Mouse (Mus musculus) gastrocnemius, adult 18-20 months (tissue): ENCODE data around the gene Gm21885. TPM values are rescaled to one million over a fixed set of nuclear protein-coding genes. Genes with fewer than 3 reads are reported as not detected.
"Not testable (repeated sequence)": the region's sequence is repeated elsewhere in the genome, so short reads cannot be mapped to it uniquely, and the experiment has no call there.

ENCODE experiments used
- DNase-seq: peaks from one replicate; pipeline ENCODE4 v3.0.0; 2021; ENCODE audit warnings: low spot score
- long read RNA-seq, 2 experiments: library from polyadenylated mRNA; stranded (forward); transcript quantifications; one replicate each; pipeline ENCODE4 v2.0.0; 2021
- total RNA-seq, 2 experiments: library from RNA; stranded (reverse); gene quantifications; 2 replicates each; pipeline ENCODE4 v1.2.3; 2021

Gm21885 gene
- not detected for total RNA-seq
- long read RNA-seq, experiment 1: 0 reads
- long read RNA-seq, experiment 2: 0 reads

DNA sequence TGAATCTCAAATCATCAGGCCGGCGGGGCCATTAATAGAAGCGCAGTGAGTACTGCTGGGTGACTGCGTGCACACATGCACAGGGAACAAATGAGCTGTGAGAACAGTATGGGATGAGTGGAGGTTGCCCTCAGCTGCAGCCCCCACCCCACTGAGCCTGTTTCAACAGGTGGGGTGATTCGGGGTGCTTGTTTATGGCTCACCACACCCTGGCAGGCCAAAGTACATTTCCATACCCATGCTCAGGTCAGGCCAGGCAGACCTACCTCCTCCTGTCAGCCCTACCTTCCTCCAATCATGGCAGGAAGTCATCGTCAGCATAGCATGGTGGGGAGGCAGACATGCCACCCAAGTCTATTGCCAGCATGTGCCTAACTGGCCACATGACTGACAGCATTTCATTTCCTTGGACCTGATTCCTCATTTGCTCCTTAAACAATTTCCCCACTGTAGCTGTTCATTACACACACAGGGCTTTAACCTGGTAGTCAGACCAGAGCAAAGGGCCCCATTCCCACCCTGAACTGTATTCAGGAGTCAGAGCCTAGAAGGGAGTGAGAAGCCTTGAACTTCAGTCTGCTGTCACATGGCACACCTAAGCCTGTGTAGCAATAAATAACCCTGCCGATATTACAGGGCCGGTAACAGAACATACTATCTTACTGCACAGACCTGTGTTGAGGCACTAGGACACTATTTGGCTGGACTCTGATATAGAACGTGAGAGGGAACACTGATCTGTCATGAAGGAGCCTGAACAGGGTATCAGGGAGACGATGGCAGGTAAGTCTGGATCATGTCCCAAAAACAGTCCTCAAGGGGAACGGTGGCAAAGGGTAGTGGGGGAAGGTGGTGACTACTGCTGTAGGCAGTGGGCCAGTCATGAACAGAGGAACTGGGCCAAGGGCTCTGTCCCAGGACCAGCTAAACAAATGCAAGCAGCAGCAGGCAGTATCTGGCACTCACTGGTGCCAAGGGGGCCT lies at the start of gene Gm21885:
Gm21885 (plus strand) TSS at position 675 of the 983 bp plus-strand sequence.
- DNase-seq: no peak

DNA sequence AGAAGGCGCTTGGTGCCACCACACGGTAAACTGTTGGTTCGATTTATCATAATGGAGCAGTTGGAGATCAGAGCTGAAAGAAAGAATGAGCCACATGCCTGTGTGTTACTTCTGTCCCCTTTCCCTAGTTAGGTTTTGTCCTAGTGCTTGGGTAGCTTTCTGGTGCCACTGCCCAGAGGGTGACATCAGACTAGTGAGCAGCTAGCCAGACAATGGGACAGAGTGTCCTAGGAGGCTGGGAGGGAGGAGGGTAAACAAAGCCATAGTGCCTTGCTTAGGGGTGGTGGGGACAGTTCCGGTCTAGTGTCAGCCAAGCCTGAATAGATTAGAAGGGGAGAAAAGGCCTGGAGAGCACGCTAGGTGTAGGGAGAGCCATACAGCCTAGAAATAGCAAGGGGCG lies 48.3 kb upstream of the Gm21885 start:
- no peak for DNase-seq

DNA sequence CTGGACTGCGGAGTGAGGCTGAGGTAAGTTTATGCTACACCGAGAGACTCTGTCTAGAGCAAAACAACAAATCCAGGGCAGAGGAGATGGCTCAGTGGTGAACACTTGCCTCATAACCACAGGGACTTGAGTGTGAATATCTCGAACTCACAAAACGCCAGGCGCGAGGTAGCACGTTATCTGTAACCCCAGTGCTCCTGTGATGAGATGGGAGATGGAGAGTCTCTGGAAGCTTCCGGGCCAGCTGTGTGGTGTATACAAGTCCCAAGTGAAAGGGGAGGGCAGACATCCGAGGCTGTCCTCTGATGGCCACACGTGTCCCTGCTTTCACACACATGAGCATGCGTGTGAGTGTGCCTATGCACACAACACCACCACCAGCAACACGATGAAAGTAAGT lies 47.3 kb upstream of the Gm21885 start:
- DNase-seq: no peak

DNA sequence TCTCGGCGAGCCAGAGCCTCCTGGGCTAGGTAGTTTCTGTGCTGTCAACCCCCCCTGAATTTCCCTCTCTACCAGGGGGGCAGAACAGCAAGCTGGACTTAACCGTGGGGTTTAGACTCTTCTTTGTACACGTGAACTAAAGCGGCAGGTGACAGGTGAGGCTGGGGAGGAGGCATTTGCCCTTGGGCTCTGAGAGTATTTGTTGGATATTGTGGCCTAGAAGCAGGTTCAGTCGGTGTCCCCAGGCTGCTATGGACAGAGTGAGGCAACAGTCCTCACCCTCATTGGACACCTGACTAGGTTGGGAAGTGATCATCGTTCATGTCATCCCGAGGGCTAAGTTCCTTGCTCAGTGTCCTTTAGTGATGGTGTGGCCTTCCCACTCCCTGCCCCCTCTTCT lies 46.8 kb upstream of the Gm21885 start:
- no peak for DNase-seq

DNA sequence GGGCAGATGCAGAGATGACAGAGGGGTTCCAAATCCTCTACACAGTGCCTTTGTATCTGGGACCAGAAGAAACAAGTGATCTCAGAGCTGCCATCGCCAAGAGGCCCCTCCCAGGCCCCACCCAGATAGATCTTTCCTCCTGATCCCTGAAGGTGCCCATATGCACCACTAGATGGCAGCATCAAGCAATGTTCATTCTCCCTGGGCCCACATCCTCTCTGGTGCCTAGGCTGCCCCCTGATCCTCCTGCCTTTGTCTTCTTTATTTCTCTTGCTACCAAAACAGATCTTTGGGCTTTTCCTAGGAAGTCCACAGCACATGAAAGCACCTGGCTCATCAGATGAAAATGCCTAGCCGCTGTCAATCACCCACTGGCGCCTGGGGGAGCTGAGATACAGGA lies 45.6 kb upstream of the Gm21885 start:
- DNase-seq: peak; percentile 81

DNA sequence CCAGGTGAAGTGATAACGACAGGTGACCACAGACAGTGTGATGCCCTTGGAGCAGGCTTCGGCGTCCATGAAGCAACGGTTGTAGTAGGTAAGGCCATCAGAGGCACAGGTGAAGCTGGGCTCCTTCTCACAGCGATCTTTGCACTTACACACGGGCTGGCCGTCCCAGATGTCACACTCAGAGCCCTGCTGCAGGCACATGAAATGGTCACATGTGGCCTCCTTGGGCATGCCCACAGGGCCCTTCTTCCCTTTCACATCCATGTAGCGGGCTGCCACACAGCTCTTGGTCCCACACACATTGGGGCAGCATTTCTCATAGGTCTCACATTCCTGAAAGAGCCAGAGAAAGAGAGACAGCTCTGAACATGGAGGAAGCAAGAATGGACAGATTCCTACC lies 42.9 kb upstream of the Gm21885 start:
- no peak for DNase-seq

DNA sequence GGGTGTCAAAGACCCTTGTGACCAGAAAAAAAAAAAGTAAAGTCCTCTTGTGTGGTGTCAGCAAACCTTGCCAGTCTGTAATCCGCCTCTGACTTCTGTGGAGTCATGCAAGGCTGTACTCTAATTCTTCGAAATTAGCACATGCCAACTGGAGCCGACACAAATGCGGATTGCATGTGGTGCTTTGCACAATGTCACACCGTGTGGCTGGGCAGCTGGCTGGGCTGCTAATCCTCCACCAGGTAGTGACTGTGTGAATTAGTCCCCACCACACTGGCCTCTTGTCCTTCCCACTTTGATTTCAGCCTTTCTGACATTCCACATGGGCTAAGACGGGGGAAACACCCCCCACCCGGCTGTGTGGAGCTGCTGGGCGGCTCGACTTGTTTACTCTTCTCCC lies 42.0 kb upstream of the Gm21885 start:
- no peak for DNase-seq

DNA sequence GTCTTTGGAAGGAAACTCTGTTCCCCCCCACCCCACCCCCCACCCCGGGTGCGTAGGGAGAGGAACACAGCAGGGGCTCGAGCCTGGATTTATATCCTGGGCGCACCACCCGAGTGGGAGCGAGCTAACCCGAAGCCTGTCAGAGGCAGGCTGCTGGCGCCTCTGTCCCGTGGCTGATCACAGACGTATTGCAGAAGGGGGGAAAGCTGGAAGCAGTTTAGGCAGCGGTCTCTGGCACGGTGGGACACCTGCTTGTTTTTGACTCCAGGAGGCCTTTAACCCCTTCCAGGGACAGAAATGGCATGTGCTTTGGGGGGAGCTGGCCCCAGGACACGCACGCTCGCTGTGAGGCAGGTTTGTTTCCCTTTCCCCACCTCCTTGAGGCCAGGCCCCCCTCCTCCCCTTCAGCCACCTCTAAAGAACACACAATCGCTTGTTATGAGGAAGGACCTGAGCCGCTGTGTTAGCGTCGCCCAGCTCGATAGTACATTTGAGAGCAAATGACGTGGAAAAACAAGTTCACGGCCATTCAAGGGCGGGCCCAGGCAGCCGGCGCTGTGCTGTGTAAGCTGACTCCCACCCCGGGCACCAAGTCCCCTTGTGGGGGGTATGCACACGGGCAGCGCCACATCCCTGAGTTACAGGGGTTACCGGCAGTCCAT lies 38.8 kb upstream of the Gm21885 start:
- DNase-seq: peak; percentile 37

DNA sequence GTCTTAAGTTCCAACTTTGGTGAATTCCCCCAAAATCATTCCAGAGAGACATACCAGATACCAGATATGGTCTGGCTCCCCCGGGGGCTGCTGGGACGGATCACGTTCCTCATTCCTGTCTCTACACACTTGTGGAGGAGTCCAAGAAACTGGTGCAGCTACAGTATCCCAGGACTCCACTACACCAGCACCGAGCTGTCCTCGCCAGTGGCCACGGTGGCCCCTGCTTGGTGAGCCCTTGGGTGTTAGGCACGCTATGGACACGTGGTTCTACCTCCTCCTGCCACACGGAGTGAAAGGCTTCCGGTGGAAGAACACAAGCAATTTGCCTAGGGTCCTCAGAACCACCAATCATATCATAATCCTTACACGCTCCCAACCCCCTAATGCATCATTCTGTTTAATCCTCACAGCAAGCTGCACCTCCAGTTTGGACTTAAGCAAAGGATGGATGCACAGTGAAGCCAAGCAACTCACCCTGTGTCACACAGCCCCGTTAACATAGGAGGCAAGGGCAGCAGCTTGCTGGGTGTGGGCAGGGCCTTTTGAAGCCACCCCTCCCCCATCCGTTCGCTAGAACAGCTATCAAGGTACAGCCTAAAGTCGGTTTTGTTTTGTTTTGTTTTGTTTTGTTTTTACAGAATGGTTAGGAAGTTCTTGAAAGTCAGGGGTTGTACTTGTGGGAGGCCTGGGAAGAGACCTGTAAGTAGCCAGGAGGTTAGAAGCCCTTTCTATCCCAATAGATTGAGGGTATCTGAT lies 38.1 kb upstream of the Gm21885 start:
- peak; percentile 43 for DNase-seq

DNA sequence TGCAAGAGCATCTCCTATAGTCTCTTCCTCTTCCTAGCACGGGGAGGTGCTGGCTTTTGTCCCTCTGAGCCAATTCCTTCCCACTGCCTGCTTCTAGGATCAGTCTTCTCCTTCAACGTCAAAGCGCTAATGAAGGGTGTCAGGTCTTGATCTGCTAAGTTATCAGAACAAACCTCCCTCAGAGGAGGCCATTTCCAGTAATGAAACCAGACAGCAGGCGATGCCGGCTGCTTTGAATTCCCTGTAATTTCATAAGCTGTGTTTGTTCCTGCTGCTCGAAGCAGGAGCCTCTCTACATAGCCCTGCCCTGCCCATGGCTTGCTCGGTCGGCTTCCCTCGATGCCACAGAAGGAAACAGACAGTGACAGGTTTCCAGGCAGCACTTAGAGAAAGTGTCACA lies 37.3 kb upstream of the Gm21885 start:
- no peak for DNase-seq

DNA sequence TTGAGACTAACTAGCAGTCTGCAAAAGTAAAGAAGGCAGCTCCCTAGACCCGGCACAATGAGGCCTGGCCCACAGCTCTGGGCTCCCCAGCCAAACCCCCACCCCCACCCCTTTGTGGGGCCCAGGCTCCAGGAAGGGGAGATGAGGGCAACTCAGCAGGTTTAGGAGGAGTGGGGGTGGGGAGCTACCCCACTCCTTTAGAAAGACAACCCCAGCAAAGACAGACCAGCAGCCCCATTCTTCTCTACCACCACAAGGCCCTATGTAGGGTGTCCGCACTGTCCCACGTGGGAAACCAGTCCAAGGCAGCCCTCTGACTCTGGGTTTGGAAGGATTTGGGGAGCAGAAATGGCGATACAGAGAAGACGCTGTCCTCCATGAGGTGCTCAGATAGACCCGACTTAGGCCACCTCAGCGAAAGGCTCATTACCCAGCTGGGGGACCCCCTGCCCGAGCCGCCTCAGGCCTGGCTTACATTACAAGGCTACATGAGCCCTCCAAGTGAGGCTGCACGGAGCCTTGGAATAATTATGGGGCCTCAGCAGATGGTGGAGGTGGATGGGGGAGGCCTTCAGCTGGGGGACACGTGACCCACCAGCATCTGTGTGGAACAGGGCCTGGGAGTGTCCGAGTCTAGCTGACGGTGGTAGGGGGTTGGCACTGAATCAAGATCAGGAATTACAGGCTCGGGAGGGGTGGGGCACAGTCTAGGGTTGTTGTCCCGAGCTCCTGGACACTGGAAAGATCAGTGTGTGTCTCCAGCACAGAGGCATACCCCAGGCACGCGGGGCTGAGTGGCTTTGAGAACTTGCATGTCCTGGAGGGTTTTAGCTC lies 35.5 kb upstream of the Gm21885 start, which contains the start of gene Wfikkn2:
Wfikkn2 (minus strand) TSS at position 51 of the 834 bp plus-strand sequence.
- DNase-seq: no peak

DNA sequence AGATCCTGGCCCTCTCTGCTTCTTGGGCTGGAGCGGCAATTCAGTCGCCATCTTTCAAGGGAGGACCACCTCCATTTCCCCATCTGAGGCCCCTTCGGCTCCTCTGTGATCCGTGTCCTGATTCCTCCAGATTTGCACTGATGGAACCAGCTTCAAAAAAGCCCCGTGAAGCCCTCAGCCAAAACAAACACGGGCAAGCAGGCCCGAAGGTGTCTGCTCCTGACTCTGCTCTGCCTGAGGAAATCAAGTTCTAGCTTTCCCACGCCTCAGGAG lies 34.9 kb upstream of the Gm21885 start:
- DNase-seq: no peak

DNA sequence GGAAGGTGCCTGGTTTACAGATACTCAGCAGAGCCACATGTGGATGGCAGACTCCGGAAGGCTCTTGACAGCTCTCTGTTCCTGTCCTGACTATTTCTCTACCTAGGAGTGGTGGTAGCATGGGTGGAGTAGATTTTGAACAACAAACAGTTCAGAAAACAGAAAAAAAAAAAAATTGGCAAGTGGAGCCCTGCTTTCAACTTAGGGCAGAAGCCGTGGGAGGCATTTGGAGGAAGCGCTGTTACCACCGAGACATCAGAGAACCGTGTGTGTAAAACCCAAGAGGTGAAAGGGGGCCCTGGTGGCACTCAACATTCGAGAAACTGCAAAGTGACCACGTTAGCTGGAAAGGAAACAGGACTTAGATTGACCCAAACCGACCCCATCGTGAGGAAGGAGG lies 28.5 kb upstream of the Gm21885 start:
- DNase-seq: no peak

DNA sequence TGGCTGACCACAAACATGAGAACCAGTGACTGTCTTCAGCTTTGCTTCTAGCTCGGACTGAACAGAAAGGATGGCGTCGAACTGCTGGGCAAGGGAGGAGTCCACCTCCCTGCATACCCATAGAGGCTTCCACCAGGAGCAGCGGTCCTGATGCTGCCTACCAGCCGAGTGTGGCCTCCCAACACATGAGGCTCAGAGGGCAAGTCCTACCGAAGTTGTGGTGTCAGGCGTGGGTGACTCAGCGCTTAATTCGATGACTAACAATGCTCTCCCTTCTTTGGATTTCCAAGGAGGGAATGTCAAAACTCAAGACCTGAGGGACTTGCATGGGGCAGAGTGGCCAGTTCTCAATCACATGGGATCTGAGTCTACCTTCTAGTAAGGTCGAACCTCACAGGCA lies 28.0 kb upstream of the Gm21885 start:
- no peak for DNase-seq

DNA sequence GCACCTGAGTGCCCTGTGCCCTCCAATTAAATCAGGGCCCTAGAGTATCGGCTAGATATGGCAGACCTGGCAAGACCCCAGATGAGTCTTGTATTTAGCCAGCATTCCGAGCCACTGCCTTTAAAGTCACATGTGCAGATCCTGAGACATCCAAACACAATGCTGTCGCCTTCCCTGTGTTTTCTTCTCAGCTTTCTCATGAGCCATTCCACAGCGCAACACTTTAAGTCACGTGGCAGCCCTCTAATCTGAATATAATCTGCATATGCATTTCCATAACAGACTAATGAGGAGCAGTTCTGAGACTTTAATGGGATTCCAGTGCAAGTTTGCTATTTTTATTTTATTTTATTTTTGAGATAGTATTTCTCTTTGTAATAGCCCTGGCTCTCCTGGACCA lies 25.9 kb upstream of the Gm21885 start:
- no peak for DNase-seq

DNA sequence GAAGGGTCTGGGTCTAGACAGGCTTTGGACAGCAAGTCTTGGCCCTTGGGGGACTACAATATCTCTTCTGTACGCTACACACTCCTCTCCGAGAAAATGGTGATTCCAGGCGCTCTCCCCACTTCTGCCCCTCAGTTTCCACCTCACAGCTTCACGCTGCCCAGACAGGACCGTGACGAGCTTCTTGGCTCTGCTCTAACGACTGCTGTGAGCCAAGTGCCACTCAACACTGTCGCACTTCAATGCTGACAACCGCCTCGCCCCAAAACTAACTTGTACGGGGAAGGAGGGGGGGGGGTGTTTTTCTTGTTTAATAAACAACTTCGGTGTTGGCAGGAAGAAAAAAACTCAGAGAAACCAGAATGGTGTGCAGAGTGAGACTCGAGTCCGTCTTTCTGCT lies 23.7 kb upstream of the Gm21885 start:
- no peak for DNase-seq

DNA sequence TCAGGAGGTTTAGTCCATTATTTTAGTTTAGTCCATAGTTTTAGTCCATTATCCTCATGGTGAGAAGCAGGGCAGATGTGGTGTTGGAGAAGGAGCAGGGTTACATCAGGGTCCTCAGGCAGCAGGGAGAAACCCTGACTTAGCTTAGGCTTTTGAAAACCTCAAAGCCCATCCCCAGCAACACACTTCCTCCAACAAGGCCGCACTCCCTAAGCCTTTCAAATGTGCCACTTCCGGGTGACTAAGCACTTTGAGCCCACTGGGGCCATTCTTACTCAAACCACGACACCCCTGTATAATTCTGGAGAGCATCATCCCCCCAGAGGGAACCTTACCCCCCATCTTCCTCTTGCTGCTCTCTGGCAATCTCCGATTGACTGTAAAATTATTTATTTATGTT lies 21.9 kb upstream of the Gm21885 start:
- DNase-seq: no peak

DNA sequence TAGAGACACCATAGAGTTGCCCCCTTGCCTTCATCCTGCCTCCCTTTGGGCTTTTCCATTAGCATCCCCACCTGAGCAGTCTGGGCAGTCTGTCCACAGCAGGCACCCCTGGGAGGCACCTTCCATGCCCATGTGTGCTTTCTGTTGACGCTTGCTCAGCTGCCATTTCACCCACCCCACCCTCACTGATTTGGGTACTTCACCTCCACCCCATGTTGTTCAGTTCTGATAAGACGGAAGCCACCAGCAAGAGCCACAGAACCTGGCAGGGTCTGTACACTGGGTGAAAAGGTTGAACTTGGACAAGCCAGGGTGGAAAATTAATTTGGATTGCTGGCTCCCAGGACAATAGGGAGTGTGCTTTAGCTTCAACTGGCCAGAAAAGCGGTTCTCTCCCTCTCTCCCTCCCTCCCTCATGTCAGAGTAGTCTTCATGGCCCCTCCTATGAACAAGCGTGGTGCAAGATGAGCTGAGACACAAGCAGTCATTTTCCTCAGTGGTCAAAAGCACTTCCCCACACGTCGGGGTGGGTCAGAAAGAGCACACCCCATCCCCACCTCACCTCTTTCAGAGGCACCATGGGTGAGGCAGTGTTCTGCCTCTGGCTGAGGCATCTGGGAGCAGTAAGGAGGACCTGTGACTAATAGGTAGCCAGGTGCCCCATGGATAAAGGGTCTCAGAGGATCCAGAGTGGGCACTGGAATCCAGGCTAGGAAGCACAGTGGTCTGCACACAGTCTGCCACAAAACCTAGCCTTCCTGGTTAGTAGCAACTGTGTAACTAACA lies 19.9 kb upstream of the Gm21885 start:
- no peak for DNase-seq

DNA sequence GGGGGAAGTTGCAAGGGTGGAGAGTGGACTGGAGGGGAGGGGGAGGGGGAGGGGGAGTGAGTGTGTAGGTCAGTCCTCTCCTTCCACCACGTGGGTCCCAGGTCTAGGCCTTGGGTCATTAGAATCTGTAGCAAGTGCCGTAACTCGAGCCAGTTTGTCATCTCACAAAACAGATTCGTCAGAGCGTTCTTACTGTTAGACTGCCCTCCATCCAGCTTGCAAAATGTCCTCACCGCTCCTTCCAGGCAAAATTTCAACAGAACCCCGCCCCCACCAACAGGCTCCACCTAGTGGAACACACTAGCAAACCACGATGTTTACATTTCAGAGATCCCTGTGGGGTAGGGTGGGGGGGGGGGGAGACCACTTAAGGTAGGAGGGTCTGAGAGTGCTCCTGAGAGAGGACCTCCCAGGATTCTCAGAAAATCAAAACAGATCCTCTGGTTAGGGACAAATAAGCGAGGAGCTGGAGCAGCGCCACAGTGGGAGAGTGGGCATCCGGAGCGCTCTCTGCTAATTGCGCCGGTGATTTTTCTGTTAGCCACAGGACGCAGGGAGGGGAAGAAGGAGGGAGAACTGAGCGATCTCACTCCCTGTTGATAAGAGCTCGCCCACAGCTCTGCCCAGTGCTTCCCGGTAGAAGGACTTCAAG lies 16.4 kb upstream of the Gm21885 start:
- peak; percentile 69 for DNase-seq

DNA sequence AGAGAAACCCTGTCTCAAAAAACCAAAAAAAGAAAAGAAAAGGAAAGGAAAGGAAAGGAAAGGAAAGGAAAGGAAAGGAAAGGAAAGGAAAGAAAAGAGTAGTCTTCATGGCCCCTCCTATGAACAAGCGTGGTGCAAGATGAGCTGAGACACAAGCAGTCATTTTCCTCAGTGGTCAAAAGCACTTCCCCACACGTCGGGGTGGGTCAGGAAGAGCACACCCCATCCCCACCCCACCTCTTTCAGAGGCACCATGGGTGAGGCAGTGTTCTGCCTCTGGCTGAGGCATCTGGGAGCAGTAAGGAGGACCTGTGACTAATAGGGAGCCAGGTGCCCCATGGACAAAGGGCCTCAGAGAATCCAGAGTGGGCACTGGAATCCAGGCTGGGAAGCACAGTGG lies 15.5 kb upstream of the Gm21885 start:
- not testable (repeated sequence) for DNase-seq
